Mouse (Mus musculus) stomach, embryonic 15.5 days (tissue): ENCODE data around the gene Nudt4. TPM values are rescaled to one million over a fixed set of nuclear protein-coding genes. Genes with fewer than 3 reads are reported as not detected.
A peak's percentile ranks its signal among the peaks of the same experiment; 100 is the strongest.

Experiments
- ATAC-seq: fragments of 200-750 bp; cut with Nextera tagmentation; 2 replicates; pipeline ENCODE4 v1.8.0; 2017; ENCODE audit warnings: low read depth, moderate number of reproducible peaks, moderate TSS enrichment; ENCODE audit not compliant: insufficient read depth, low FRiP score
- H3K27ac ChIP-seq: fragments of 300-500 bp; sonication (generic); 2 replicates; pipeline ENCODE4 v1.5.1; 2015; ENCODE audit warnings: mild to moderate bottlenecking, inconsistent platforms
- H3K27me3 ChIP-seq: fragments of 300-500 bp; sonication (generic); replicated peaks from 2 replicates; pipeline ENCODE4 v1.6.1; 2015; ENCODE audit warnings: inconsistent platforms
- H3K36me3 ChIP-seq: fragments of 300-500 bp; sonication (generic); 2 replicates; pipeline ENCODE4 v1.6.1; 2015; ENCODE audit warnings: inconsistent platforms
- H3K4me1 ChIP-seq: fragments of 300-500 bp; sonication (generic); 2 replicates; pipeline ENCODE4 v1.6.1; 2015; ENCODE audit warnings: inconsistent platforms
- H3K4me2 ChIP-seq: fragments of 300-500 bp; sonication (generic); 2 replicates; pipeline ENCODE4 v1.6.1; 2015; ENCODE audit warnings: mild to moderate bottlenecking, inconsistent platforms
- H3K4me3 ChIP-seq: fragments of 300-500 bp; sonication (generic); replicated peaks from 2 replicates; pipeline ENCODE4 v1.5.1; 2015; ENCODE audit warnings: inconsistent platforms
- H3K9ac ChIP-seq: fragments of 300-500 bp; sonication (generic); 2 replicates; pipeline ENCODE4 v1.6.1; 2015; ENCODE audit warnings: inconsistent platforms
- H3K9me3 ChIP-seq: fragments of 300-500 bp; sonication (generic); 2 replicates; pipeline ENCODE4 v1.6.1; 2016; ENCODE audit warnings: inconsistent platforms
- WGBS: fragments of 180-500 bp; shearing (Covaris S2); methylation state at CpG from one replicate; pipeline ENCODE4 v1.1.7; 2015; 5-methylcytosine and 5-hydroxymethylcytosine counted together
- polyA plus RNA-seq: library from polyadenylated mRNA; unstranded; fragments of >200 nt; fragmentation: Nextera tagmentation; extraction: Ambion mirVana; gene quantifications from 2 replicates; pipeline ENCODE4 v1.2.1, GENCODE M21; 2015

Gene Nudt4
- polyA plus RNA-seq, 1 experiment from 2014 or later = 63.7 TPM

GRCm38 (mm10) chr10:95533382-95533781, 30.6 kb downstream of the Nudt4 start:
- Histone ChIP-seq H3K27ac (no peak overlapping the region), H3K36me3 (no peaks in the 10 kb centered on the region), H3K9me3 (no peaks in the 10 kb centered on the region), H3K4me3 (no peak overlapping the region), H3K9ac (no peak overlapping the region), H3K4me1 (no peaks in the 10 kb centered on the region), H3K27me3 (no peaks in the 10 kb centered on the region), H3K4me2 (no peak overlapping the region)
- ATAC-seq = no peak
- WGBS = 89% methylated on average over 7 of the region's 7 CpGs

- Histone ChIP-seq H3K4me3 (no peak overlapping the region), H3K9ac (no peak overlapping the region), H3K4me2 (no peak overlapping the region), H3K27me3 (no peaks in the 10 kb centered on the region), H3K27ac (no peak overlapping the region), H3K36me3 (no peaks in the 10 kb centered on the region), H3K9me3 (no peaks in the 10 kb centered on the region), H3K4me1 (no peaks in the 10 kb centered on the region)
- 82% methylated on average over 5 of the region's 5 CpGs for WGBS
- no peak for ATAC-seq
Observed at GRCm38 (mm10) chr10:95532916-95533315, 31.0 kb downstream of the Nudt4 start.

- 79% methylated on average over 2 of the region's 2 CpGs for WGBS
- Histone ChIP-seq H3K27ac (no peak overlapping the region), H3K36me3 (no peaks in the 10 kb centered on the region), H3K9me3 (no peaks in the 10 kb centered on the region), H3K9ac (no peak overlapping the region), H3K27me3 (no peaks in the 10 kb centered on the region), H3K4me1 (peaks cover 9% of the 10 kb centered on the region; the same call in 1 of the 2 replicates), H3K4me2 (no peak overlapping the region), H3K4me3 (no peak overlapping the region)
- ATAC-seq = no peak
Observed at GRCm38 (mm10) chr10:95530551-95531121, 33.3 kb downstream of the Nudt4 start.

- peaks cover 15% of the 10 kb centered on the region; the same call in 1 of the 2 replicates for H3K4me1 ChIP-seq
- H3K4me3 ChIP-seq = no peak overlapping the region
- H3K4me2 ChIP-seq = no peak overlapping the region
- H3K27me3 ChIP-seq = no peaks in the 10 kb centered on the region
- WGBS = 70% methylated on average over 5 of the region's 5 CpGs
- ATAC-seq = no peak
- no peaks in the 10 kb centered on the region for H3K9me3 ChIP-seq
- H3K9ac ChIP-seq = no peak overlapping the region
- H3K36me3 ChIP-seq = no peaks in the 10 kb centered on the region; the same call in 1 of the 2 replicates
- H3K27ac ChIP-seq = peak overlapping the region; percentile 64; the same call in 1 of the 2 replicates
Observed at GRCm38 (mm10) chr10:95526495-95527122, 37.3 kb downstream of the Nudt4 start.

GRCm38 (mm10) chr10:95525871-95526270, 38.1 kb downstream of the Nudt4 start:
- Histone ChIP-seq H3K4me1 (peaks cover 15% of the 10 kb centered on the region; the same call in 1 of the 2 replicates), H3K27ac (no peak overlapping the region), H3K4me3 (no peak overlapping the region), H3K27me3 (no peaks in the 10 kb centered on the region), H3K9me3 (no peaks in the 10 kb centered on the region), H3K4me2 (no peak overlapping the region), H3K36me3 (no peaks in the 10 kb centered on the region; the same call in 1 of the 2 replicates), H3K9ac (no peak overlapping the region)
- WGBS = 85% methylated on average over 5 of the region's 5 CpGs
- no peak for ATAC-seq

- WGBS = 67% methylated on average over 6 of the region's 6 CpGs
- Histone ChIP-seq H3K36me3 (no peaks in the 10 kb centered on the region; the same call in 1 of the 2 replicates), H3K27me3 (no peaks in the 10 kb centered on the region), H3K4me1 (peaks cover 15% of the 10 kb centered on the region; the same call in 1 of the 2 replicates), H3K4me2 (no peak overlapping the region), H3K9me3 (no peaks in the 10 kb centered on the region), H3K9ac (no peak overlapping the region), H3K27ac (no peak overlapping the region), H3K4me3 (no peak overlapping the region)
- no peak for ATAC-seq
Observed at GRCm38 (mm10) chr10:95525037-95525675, 38.8 kb downstream of the Nudt4 start.

DNA sequence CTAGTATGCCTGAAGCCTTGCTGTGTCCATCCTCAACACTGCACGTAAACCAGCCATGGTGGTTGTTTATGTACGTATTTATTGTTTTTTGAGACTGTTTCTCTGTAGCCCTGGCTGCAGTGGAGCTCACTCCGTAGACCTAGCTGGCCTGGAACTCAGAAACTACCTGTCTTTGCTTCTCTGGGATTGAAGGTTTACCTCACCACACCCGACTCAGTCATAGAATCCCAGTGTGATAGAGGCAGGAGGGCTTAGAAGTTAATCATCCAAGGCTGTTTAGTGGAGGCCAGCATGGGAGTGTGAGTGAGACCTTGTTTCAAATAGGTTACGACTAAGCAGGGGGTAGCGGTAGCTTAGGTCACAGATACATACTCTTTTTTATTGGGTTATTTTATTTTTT, 46.3 kb downstream of the Nudt4 start:
- H3K9me3 ChIP-seq = no peaks in the 10 kb centered on the region
- no peaks in the 10 kb centered on the region for H3K4me1 ChIP-seq
- no peaks in the 10 kb centered on the region for H3K27me3 ChIP-seq
- no peak overlapping the region for H3K4me2 ChIP-seq
- H3K27ac ChIP-seq = no peak overlapping the region
- WGBS = 91% methylated on average over 6 of the region's 6 CpGs
- no peak overlapping the region for H3K9ac ChIP-seq
- no peaks in the 10 kb centered on the region; the same call in 1 of the 2 replicates for H3K36me3 ChIP-seq
- H3K4me3 ChIP-seq = no peak overlapping the region
- no peak for ATAC-seq

DNA sequence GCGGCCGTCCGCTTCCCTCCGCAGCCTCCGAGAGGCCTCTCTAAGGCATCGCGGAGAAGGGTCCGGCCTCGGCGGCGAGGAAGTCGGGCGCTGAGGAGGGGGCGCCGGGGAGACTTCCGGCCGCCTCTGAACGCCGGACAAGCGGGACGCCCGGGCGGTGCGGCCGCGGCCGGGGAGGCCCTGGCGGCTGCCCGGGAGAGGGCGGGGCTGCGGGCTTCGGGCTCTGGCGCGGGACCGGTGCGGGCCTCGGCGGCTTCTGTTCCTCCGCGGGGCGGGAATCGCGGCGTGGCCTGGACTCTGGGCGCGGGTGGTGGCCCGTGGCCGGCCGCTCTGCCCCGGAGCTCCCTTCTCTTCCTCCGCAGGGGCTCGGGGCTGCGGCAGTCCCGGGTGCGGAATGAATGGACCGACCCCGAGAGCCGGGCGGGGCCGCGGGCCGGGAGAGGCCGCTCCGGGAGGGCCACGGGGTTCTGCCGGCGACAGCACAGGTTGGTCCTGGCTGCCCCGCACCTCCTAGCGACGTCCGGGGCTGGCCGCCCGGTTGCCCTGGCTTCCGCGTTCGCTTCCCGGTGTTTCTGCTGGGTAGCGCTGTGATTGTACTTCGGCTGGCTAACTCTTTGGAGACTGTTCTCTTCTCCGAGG, 48.5 kb downstream of the Nudt4 start:
- Histone ChIP-seq H3K9ac (peak overlapping the region; percentile 73), H3K27ac (peak overlapping the region; percentile 99), H3K4me2 (peak overlapping the region; percentile 57), H3K9me3 (no peaks in the 10 kb centered on the region), H3K27me3 (no peaks in the 10 kb centered on the region), H3K36me3 (no peaks in the 10 kb centered on the region), H3K4me1 (no peaks in the 10 kb centered on the region), H3K4me3 (peak overlapping the region; percentile 100)
- ATAC-seq = peak; percentile 52
- under 1% methylated on average over 65 of the region's 80 CpGs for WGBS

DNA sequence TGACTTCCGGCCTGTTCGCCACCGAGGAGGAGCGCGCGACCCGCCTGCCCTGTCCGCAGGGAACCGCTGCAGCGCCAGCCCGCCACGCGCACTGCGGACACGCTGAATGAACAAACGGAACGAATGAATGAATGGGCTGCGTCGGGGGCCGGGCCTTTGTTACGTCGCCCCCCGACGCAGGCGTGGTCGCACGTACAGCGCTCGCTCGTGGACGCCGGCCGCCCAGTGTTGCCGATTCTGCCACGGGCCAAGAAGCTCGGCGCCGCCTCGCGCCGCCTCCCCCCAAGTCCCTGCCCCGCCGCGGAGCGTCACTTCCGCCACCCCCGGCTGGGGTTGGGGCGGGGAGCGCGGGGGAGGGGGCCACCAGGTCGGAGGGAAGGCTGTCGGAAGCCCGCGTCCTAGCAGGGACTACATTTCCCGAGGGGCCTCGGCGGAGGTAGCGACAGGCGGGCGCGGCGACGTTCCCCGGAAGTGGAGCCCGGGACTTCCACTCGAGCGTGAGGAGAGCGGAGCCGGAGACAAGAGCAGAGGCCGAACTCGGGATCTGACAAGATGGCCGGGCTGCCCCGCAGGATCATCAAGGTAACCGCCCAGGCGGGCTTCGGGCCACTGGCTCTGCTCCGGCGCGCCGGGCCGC, 49.2 kb downstream of the Nudt4 start, which contains the start of gene Ube2n:
Ube2n (plus strand) TSS at position 490 of the 637 bp plus-strand sequence.
- ATAC-seq = peak; percentile 96
- Histone ChIP-seq H3K27me3 (no peaks in the 10 kb centered on the region), H3K9ac (peak within 1 kb of the TSS; percentile 73), H3K4me3 (peak within 1 kb of the TSS; percentile 100), H3K36me3 (no peaks in the 10 kb centered on the region), H3K4me2 (peak within 1 kb of the TSS; percentile 68), H3K4me1 (no peaks in the 10 kb centered on the region), H3K9me3 (no peaks in the 10 kb centered on the region), H3K27ac (peak within 1 kb of the TSS; percentile 99)
- under 1% methylated on average over 73 of the region's 81 CpGs for WGBS

DNA sequence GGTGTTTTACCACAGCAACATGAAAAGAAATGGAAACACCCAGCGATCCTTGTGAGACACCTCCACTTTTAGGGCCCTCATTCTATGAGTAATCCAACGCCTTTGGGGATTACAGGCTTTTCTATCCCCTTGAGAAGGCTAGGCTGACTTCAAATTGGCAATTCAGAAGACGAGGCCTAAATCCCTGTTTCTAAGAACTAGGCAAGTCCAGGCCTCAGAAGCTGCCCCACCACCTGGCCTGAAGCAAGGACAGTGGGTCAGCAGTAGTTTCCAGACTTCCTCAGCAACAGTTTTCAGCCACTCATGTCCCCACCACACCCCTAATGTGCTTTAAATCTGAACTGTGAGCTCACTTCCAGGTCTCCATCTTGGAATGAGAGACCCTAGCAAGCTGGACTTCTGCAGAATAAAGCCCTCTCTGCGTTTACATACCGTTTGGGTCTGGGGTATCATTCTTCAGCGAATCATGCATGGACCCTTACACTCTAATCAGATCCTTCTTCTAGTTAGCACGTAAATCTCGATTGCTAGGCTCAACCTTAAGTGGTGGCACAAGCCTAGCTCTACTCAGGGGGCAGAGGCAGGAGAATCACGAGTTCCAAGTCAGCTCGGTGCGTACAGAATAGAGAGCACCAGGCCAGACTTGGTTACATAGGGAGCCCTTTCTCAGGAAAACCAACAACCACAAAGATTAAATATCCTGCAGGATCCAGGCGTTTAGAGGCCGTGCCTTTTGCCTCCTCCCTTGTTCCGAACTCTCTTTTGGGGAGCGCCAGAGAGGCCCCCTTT, 50.0 kb downstream of the Nudt4 start:
- no peaks in the 10 kb centered on the region for H3K4me1 ChIP-seq
- H3K9me3 ChIP-seq = no peaks in the 10 kb centered on the region
- H3K4me3 ChIP-seq = peak overlapping the region; percentile 100
- no peaks in the 10 kb centered on the region for H3K36me3 ChIP-seq
- ATAC-seq = no peak; the same call in 1 of the 2 replicates
- WGBS = 36% methylated on average over 15 of the region's 15 CpGs
- H3K4me2 ChIP-seq = peak overlapping the region; percentile 68
- peak overlapping the region; percentile 43; the same call in 1 of the 2 replicates for H3K9ac ChIP-seq
- no peaks in the 10 kb centered on the region for H3K27me3 ChIP-seq
- peak overlapping the region; percentile 99 for H3K27ac ChIP-seq

DNA sequence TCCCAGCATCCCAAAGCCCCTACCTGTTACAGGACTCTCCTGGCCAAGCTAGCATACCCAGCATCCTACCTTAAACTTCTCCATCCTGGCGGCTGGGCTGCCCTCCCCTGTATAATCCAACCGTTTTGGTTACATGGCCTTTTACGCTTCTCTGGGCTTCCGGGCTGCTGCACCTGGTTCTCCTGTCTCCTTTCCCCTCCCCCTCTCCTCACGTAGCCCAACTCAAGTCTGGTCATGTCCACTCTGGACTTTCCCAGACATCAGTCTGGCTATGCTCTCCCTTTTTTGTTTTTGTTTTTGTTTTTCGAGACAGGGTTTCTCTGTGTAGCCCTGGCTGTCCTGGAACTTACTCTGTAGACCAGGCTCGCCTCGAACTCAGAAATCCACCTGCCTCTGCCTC, 51.3 kb downstream of the Nudt4 start:
- H3K27me3 ChIP-seq = no peaks in the 10 kb centered on the region
- no peak overlapping the region for H3K9ac ChIP-seq
- no peak overlapping the region for H3K27ac ChIP-seq
- H3K4me3 ChIP-seq = no peak overlapping the region
- 80% methylated on average over 8 of the region's 8 CpGs for WGBS
- H3K4me2 ChIP-seq = no peak overlapping the region
- ATAC-seq = no peak
- no peaks in the 10 kb centered on the region for H3K36me3 ChIP-seq
- H3K4me1 ChIP-seq = no peaks in the 10 kb centered on the region
- no peaks in the 10 kb centered on the region for H3K9me3 ChIP-seq
